Mouse (Mus musculus) kidney, adult 10 weeks (tissue): ENCODE results near the gene Dcpp2. TPM values are rescaled to one million over a fixed set of nuclear protein-coding genes. Genes with fewer than 3 reads are reported as not detected.

Experiments
- polyA plus RNA-seq: library from polyadenylated mRNA; stranded (reverse); fragments of 350-450 nt; fragmentation: Illumina TruSeq; extraction: RNeasy Lipid Tissue Mini Kit (QIAGEN cat#74804); gene quantifications from one replicate; pipeline ENCODE4 v1.2.3, GENCODE M21; 2014; ENCODE audit warnings: low read depth, low replicate concordance

The Dcpp2 gene
- polyA plus RNA-seq = not detected

GRCm38 (mm10) chr17:23880576-23880975 is at the start of gene Dcpp2, which contains the start of gene Dcpp1:
Gene Dcpp2, plus strand, starts transcription at chr17:23880880.
Gene Dcpp1, plus strand, starts transcription at chr17:23880876.

GRCm38 (mm10) chr17:23836006-23836575 is 44.6 kb upstream of the Dcpp2 start, which contains the start of gene Prss33:
Gene Prss33, minus strand, starts transcription at chr17:23836056.

DNA sequence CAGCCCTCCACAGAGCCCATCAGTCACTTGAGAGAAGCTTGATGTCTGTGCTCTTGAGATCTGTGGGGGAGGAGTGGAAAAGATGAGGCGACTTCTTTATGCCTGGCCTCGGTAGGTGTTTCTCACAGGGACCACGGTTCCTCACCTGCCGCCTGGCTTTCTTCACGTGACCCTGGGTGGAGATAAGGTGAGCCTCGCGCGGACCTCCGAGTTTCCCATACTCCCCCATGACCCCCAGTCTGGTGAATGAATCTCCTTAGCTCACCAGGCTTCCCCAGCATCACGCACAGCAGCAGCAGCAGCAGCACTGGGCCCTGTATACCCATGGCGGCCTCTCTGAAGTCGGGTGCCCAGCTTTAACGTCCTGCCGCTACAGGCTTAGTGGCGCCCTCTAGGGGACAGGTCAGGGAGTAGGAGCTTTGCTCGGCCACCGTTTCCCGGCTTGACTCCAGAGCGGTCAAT is 36.8 kb upstream of the Dcpp2 start, which contains the start of the genes Prss32 and Prss41:
Gene Prss32 (plus strand): TSS at position 44 of the 462 bp plus-strand sequence.
Gene Prss41 (minus strand): TSS at position 361 of the 462 bp plus-strand sequence.

GRCm38 (mm10) chr17:23867756-23868155 is 12.9 kb upstream of the Dcpp2 start, which contains the start of gene Prss21:
Gene Prss21, plus strand, starts transcription at chr17:23868056.

GRCm38 (mm10) chr17:23917158-23917557 is 36.5 kb downstream of the Dcpp2 start, which contains the start of gene Dcpp3:
Gene Dcpp3, plus strand, starts transcription at chr17:23917458.

DNA sequence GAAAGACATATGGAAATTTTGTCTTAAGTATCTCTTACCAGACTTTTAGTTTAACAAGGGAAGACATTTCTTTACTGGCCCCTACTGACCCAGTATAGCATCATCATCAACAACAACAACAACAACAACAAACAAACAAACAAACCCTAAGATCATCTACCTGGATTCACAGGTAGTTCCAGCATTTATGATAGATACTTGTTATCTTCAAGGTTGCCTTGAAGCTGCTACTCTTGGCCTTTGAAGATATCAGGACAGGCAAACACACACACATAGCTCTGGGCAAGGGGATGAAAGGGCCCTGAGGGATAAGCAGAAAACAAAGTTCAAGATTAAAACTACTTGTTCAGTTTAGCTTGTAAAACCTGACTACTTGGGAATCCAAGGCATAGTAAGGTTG is 60.7 kb downstream of the Dcpp2 start, which contains the start of gene Sbp:
Gene Sbp (plus strand): TSS at position 301 of the 400 bp plus-strand sequence.

Other genes starting within 250 kb of the Dcpp2 start
- 0.08 TPM for gene Mmp25, start 235.6 kb upstream of the Dcpp2 start, polyA plus RNA-seq
- gene Bicdl2, start 220.4 kb upstream of the Dcpp2 start, polyA plus RNA-seq = 0.28 TPM
- gene Hcfc1r1, start 207.3 kb upstream of the Dcpp2 start, polyA plus RNA-seq = 7.0 TPM
- 1.8 TPM for gene Thoc6, start 207.0 kb upstream of the Dcpp2 start, polyA plus RNA-seq
- 0.65 TPM for gene Tnfrsf12a, start 203.4 kb upstream of the Dcpp2 start, polyA plus RNA-seq
- 0.32 TPM for gene Cldn6, start 201.6 kb upstream of the Dcpp2 start, polyA plus RNA-seq
- gene Cldn9, start 196.9 kb upstream of the Dcpp2 start, polyA plus RNA-seq = not detected
- not detected for gene 1520401A03Rik, start 158.1 kb upstream of the Dcpp2 start, polyA plus RNA-seq
- not detected for gene Pkmyt1, start 154.5 kb upstream of the Dcpp2 start, polyA plus RNA-seq
- gene Paqr4, start 140.0 kb upstream of the Dcpp2 start, polyA plus RNA-seq = 0.65 TPM
- gene Kremen2, start 135.0 kb upstream of the Dcpp2 start, polyA plus RNA-seq = not detected
- 0.65 TPM for gene Flywch1, start 109.3 kb upstream of the Dcpp2 start, polyA plus RNA-seq
- gene Flywch2, start 94.8 kb upstream of the Dcpp2 start, polyA plus RNA-seq = not detected
- 69.0 TPM for gene Srrm2, start 90.3 kb upstream of the Dcpp2 start, polyA plus RNA-seq
- gene Elob, start 51.7 kb upstream of the Dcpp2 start, polyA plus RNA-seq = 12.0 TPM
- not detected for gene Prss33, start 44.8 kb upstream of the Dcpp2 start, polyA plus RNA-seq
- not detected for gene Prss32, start 37.0 kb upstream of the Dcpp2 start, polyA plus RNA-seq
- not detected for gene Prss41, start 36.7 kb upstream of the Dcpp2 start, polyA plus RNA-seq
- gene Prss21, start 12.8 kb upstream of the Dcpp2 start, polyA plus RNA-seq = not detected
- gene Dcpp1, start within 50 bp of the Dcpp2 start, polyA plus RNA-seq = not detected
- not detected for gene Dcpp3, start 36.6 kb downstream of the Dcpp2 start, polyA plus RNA-seq
- gene Sbp, start 60.8 kb downstream of the Dcpp2 start, polyA plus RNA-seq = not detected
- not detected for gene Sbpl, start 74.4 kb downstream of the Dcpp2 start, polyA plus RNA-seq
- gene Prss30, start 99.7 kb downstream of the Dcpp2 start, polyA plus RNA-seq = not detected
- gene Prss22, start 117.2 kb downstream of the Dcpp2 start, polyA plus RNA-seq = not detected
- gene Prss27, start 157.3 kb downstream of the Dcpp2 start, polyA plus RNA-seq = not detected
- 19.8 TPM for gene Kctd5, start 192.6 kb downstream of the Dcpp2 start, polyA plus RNA-seq